Mouse (Mus musculus) heart, embryonic 10.5 days (tissue): ENCODE data around the gene Cfap69. TPM values are rescaled to one million over a fixed set of nuclear protein-coding genes. Genes with fewer than 3 reads are reported as not detected.

Source experiments
- DNase-seq: peaks from one replicate; pipeline ENCODE4 v3.0.0-alpha.2; 2017; ENCODE audit warnings: low spot score
- H3K27ac ChIP-seq: fragments of 300-500 bp; sonication (generic); 2 replicates; pipeline ENCODE4 v1.5.1; 2016; ENCODE audit warnings: mild to moderate bottlenecking
- H3K27me3 ChIP-seq: fragments of 300-500 bp; sonication (generic); 2 replicates; pipeline ENCODE4 v1.6.1; 2016; ENCODE audit warnings: mild to moderate bottlenecking; ENCODE audit not compliant: poor library complexity, insufficient read depth, severe bottlenecking
- H3K36me3 ChIP-seq: fragments of 300-500 bp; sonication (generic); 2 replicates; pipeline ENCODE4 v1.6.1; 2016; ENCODE audit warnings: mild to moderate bottlenecking, moderate library complexity
- H3K4me1 ChIP-seq: fragments of 300-500 bp; sonication (generic); 2 replicates; pipeline ENCODE4 v1.6.1; 2016; ENCODE audit warnings: mild to moderate bottlenecking
- H3K4me3 ChIP-seq: fragments of 300-500 bp; sonication (generic); 2 replicates; pipeline ENCODE4 v1.5.1; 2016; ENCODE audit warnings: mild to moderate bottlenecking, moderate library complexity
- H3K9me3 ChIP-seq: fragments of 300-500 bp; sonication (generic); 2 replicates; pipeline ENCODE4 v1.6.1; 2016; ENCODE audit warnings: mild to moderate bottlenecking, moderate library complexity
- WGBS: fragments of 180-500 bp; shearing (Covaris S2); methylation state at CpG from one replicate; pipeline ENCODE4 v1.1.7; 2016; 5-methylcytosine and 5-hydroxymethylcytosine counted together
- polyA plus RNA-seq: library from polyadenylated mRNA; unstranded; fragments of >200 nt; fragmentation: Nextera tagmentation; extraction: Ambion mirVana; gene quantifications from 2 replicates; pipeline ENCODE4 v1.2.1, GENCODE M21; 2016

Gene Cfap69
- polyA plus RNA-seq, 1 experiment from 2014 or later: 2.6 TPM

DNA sequence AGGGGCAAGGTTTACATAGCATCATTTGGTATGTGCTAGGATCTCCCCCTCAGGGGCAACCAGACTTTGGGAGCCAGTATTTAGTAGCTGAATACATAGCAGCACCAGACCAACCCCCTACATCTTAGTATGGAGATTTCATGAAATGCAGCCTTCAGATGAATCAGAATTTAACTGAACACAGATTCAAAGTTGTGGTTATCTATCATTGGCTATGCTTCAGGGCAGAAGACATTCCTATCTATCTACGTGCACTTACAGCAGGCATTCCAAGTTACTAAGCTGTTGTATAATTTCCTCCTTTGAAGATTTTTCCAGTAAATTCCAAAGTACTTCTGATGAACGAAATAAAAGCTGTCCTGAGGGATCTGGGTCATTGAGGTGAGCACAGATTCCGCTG lies 38.5 kb downstream of the Cfap69 start:
- no peaks in the 10 kb centered on the region for H3K4me1 ChIP-seq
- no peak overlapping the region for H3K4me3 ChIP-seq
- H3K36me3 ChIP-seq: no peaks in the 10 kb centered on the region
- WGBS: 70% methylated on average over 3 of the region's 3 CpGs
- no peaks in the 10 kb centered on the region for H3K27me3 ChIP-seq
- no peak overlapping the region for H3K27ac ChIP-seq
- no peak for DNase-seq
- no peaks in the 10 kb centered on the region for H3K9me3 ChIP-seq

DNA sequence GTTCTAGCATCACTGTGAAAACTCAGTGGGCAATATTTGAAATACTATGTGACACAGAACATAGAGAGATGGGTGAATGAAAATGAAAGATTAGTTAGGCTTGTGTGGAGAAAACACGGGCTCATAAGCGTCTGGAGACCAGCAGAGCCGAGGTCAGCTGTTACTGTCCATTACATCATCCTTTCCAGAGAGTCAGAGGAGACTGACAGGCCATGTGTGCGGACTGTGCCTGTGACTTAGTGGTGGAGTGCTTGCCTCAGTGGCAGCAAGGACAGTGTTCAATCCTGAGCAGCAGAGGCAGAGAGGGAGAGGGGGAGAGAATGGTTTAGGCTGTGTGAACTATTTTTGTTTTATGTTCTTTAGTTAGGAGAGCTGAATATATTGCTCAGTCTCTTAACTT lies 45.7 kb downstream of the Cfap69 start:
- Histone ChIP-seq H3K27ac (no peak overlapping the region), H3K36me3 (no peaks in the 10 kb centered on the region), H3K27me3 (no peaks in the 10 kb centered on the region), H3K4me1 (no peaks in the 10 kb centered on the region), H3K4me3 (no peak overlapping the region), H3K9me3 (no peaks in the 10 kb centered on the region)
- WGBS: 43% methylated on average over 4 of the region's 4 CpGs
- no peak for DNase-seq

DNA sequence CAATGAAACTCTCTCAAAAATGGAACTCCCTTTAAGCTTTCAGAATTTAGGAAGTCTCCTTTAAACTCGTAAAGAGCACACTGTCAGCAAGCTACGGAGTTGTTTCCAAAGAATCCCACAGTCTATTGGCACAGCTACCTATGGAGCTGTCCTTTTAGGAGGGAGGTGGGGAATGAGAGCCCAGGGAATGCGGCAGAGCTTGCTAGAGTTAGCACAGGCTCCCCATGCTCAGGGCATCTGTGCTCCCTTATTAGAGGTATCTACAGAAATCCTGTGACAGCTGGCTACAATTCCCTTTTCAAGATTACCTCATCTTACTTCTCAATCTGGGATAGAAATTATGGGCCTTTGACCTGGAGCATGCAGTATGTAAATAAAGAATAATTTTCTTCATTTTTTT lies 53.5 kb downstream of the Cfap69 start:
- Histone ChIP-seq H3K27ac (no peak overlapping the region), H3K9me3 (no peaks in the 10 kb centered on the region), H3K27me3 (no peaks in the 10 kb centered on the region), H3K4me3 (no peak overlapping the region), H3K4me1 (no peaks in the 10 kb centered on the region), H3K36me3 (no peaks in the 10 kb centered on the region)
- no peak for DNase-seq
- 45% methylated on average over 3 of the region's 3 CpGs for WGBS

DNA sequence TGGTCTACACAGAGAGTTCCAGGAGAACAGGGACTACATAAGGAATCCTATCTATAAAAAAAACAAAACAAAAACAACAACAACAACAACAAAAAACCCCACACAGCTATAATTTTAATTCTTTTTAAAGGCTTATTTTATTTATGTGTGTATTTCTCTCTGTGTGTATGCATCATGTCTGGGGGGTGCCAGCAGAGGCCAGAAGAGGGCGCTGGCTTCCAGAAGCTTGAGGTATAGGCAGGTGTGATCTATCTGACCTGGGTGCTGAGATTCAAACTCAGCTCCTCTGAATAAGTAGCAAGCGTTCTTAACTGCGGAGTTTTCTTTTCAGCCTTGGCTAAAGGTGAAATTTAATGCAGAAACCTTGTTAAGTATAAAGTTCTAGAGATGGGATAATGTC lies 76.4 kb downstream of the Cfap69 start:
- Histone ChIP-seq H3K27me3 (no peaks in the 10 kb centered on the region), H3K36me3 (no peaks in the 10 kb centered on the region), H3K9me3 (no peaks in the 10 kb centered on the region), H3K4me3 (no peak overlapping the region), H3K4me1 (no peaks in the 10 kb centered on the region), H3K27ac (no peak overlapping the region)
- WGBS: 76% methylated on average over 3 of the region's 3 CpGs
- no peak for DNase-seq

DNA sequence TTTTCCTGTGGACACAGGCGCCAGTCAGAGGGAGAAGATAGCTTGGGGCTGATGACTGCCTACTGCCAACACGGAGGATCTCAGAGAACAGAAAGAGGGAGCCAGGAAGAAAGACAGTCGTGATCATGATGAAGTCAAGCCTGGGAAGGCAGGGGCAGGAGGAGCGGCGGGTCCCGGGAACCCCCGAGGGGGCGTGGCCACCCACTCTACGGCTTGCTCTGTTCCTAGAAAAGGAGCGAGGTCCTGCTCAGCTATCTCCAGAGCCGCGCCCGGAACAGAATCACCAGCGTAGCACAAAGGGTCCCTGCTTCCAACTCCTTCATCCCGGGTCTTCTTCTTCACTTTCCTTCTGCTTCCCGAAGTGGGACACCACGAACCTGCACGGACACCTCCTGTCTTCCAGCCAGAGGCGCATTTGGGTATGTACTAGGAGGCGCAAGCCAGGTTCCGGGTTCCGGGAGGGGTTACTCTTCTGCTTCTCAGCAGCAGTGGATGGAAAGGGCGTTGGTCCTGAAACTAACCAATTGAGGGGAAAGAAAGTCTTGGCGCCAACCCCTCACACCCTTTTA lies 90.2 kb downstream of the Cfap69 start, which contains the start of gene Gm8773:
Gene Gm8773, plus strand, starts transcription at position 51 of the 569 bp plus-strand sequence.
- DNase-seq: peak; percentile 77
- no peaks in the 10 kb centered on the region for H3K9me3 ChIP-seq
- H3K4me1 ChIP-seq: no peaks in the 10 kb centered on the region
- no peaks in the 10 kb centered on the region for H3K36me3 ChIP-seq
- WGBS: under 1% methylated on average over 24 of the region's 24 CpGs
- peak within 1 kb of the TSS; percentile 72 for H3K27ac ChIP-seq
- peak within 1 kb of the TSS; percentile 66 for H3K4me3 ChIP-seq
- peaks cover 10% of the 10 kb centered on the region; the same call in 1 of the 2 replicates for H3K27me3 ChIP-seq

DNA sequence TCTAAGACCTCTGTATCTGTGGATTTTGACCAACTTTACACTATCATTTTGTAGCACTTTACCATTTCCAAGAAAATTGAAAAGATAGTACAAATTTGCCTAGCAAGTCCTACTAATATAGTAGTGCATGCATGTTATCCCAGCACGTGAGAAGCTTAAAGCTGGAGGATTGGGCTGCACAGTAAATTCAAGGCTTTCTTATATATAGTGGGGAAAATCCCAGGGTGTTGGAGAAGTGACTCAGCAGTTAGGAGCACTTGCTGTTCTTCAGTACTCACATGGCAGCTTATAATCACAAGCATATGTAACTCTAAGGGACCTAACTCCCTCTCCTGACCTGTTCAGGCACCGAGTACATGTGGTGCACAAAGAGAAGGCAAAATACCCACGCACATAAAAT lies 101.6 kb downstream of the Cfap69 start:
- no peaks in the 10 kb centered on the region for H3K9me3 ChIP-seq
- H3K4me3 ChIP-seq: no peak overlapping the region
- no peaks in the 10 kb centered on the region for H3K27me3 ChIP-seq
- WGBS: 69% methylated on average over 3 of the region's 3 CpGs
- H3K36me3 ChIP-seq: no peaks in the 10 kb centered on the region
- no peak for DNase-seq
- H3K27ac ChIP-seq: no peak overlapping the region
- H3K4me1 ChIP-seq: no peaks in the 10 kb centered on the region; the same call in 1 of the 2 replicates

DNA sequence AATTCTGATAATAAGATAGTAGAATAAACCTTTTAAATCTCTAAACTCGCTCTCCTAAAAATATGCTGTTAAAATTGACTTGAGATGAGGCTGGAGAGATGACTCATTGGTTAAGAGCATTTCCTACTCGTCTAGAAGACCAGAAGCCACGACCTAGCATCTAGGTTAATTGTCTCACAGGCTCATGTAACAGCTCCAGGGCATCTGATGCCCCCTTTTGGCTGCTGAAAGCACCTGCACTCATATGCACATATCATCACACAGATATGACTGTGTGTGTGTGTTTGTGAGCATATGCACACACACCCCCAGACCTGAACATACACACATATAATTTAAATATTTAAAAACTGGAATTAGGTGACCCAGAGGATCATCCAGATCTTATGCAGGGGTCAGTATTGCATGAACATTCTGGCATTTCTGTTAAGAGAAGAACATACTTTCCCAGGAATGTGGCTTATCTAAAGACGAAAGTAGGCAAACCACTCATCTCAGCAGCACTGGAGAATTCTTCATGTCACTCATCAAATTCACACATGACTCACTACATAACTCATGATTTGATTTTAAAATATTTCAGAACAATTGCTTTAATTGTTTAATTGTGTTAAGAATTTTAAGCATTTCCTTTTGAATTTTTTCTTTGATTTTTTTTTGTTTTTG lies 102.9 kb downstream of the Cfap69 start:
- H3K4me3 ChIP-seq: no peak overlapping the region
- no peak overlapping the region for H3K27ac ChIP-seq
- no peak for DNase-seq
- 61% methylated on average over 4 of the region's 4 CpGs for WGBS
- H3K4me1 ChIP-seq: no peaks in the 10 kb centered on the region; the same call in 1 of the 2 replicates
- H3K36me3 ChIP-seq: no peaks in the 10 kb centered on the region
- H3K27me3 ChIP-seq: no peaks in the 10 kb centered on the region
- H3K9me3 ChIP-seq: no peaks in the 10 kb centered on the region

DNA sequence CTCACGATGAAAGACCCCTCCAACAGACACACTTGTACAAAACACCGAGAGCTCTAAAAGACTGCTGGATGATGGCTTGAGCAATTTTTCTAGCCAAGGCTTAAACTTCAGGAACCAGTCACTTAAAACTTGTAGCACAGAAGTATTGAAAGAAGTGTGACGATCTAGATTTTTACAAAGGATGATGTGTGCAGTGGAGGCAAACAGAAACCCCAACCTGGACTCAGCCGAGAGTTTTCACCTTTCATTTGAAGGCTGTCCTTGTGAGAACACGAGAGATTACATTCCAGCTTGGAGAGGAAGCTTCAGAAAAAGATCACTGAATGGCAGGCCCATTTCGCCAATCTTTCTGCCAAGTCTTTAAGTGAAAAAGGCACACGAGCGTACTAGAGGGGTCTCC lies 104.2 kb downstream of the Cfap69 start:
- Histone ChIP-seq H3K36me3 (peaks cover 9% of the 10 kb centered on the region), H3K27me3 (no peaks in the 10 kb centered on the region), H3K27ac (peak overlapping the region; percentile 95), H3K9me3 (no peaks in the 10 kb centered on the region), H3K4me1 (no peaks in the 10 kb centered on the region; the same call in 1 of the 2 replicates), H3K4me3 (peak overlapping the region; percentile 81)
- 46% methylated on average over 8 of the region's 8 CpGs for WGBS
- no peak for DNase-seq

DNA sequence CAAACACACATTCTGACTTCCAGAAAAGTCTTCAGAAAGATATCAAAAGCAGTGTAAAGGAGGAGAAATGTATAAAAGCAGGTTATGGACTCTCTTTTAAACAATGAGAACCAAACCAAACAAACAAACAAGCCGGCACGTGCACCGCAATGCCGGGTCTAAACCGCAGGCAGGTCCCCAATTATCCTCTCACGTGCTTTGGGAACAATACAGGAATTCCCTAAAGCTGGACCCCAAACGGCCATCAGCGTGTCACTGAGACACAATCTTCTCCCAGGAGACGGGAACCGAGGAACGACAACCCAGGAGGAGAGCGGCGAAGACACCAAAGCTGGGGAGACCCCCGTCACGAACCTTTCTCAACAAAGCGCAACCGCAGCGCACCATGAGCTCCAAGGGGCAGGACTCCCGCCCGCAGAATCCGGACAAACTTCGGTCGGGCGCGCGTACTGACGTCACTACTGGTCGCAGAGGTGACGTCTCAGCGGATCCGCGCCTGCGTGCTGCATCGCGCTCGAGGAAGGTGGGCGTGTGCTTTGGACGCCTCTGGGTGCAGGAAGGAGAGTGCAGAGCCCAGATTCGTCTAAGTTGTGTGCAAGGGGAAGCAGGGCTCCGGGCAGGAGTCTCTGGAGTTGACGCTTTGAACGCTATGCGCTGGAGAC lies 104.8 kb downstream of the Cfap69 start, which contains the start of gene Gtpbp10:
Gene Gtpbp10, minus strand, starts transcription at position 460 of the 662 bp plus-strand sequence.
- Histone ChIP-seq H3K27me3 (no peaks in the 10 kb centered on the region), H3K4me3 (peak within 1 kb of the TSS; percentile 81), H3K36me3 (peaks cover 15% of the 10 kb centered on the region), H3K27ac (peak within 1 kb of the TSS; percentile 95), H3K4me1 (no peaks in the 10 kb centered on the region; the same call in 1 of the 2 replicates), H3K9me3 (no peaks in the 10 kb centered on the region)
- peak; percentile 96 for DNase-seq
- under 1% methylated on average over 43 of the region's 43 CpGs for WGBS

DNA sequence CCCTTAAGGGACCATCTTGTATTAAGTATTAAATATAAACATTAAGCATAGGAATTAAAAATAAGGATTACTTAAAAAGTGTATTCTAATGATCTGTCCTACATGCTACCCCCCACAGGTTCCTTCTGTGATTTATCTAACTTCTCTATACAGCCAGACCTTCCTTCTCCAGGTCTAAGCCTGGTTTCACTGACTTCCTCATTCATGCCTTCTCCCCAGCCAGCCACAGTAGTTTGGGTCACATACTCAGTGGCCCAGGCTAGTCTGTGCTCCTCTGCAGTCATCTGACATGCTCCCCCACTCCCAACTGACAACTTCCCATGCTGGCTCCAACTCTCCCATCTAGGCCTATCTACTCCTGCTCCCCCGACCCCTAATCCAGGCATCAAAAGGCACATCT lies 112.9 kb downstream of the Cfap69 start:
- 85% methylated on average over 1 of the region's 1 CpGs for WGBS
- no peaks in the 10 kb centered on the region for H3K4me1 ChIP-seq
- H3K27ac ChIP-seq: no peak overlapping the region
- no peak overlapping the region for H3K4me3 ChIP-seq
- H3K36me3 ChIP-seq: peaks cover 75% of the 10 kb centered on the region
- no peak for DNase-seq
- H3K27me3 ChIP-seq: no peaks in the 10 kb centered on the region
- H3K9me3 ChIP-seq: no peaks in the 10 kb centered on the region

DNA sequence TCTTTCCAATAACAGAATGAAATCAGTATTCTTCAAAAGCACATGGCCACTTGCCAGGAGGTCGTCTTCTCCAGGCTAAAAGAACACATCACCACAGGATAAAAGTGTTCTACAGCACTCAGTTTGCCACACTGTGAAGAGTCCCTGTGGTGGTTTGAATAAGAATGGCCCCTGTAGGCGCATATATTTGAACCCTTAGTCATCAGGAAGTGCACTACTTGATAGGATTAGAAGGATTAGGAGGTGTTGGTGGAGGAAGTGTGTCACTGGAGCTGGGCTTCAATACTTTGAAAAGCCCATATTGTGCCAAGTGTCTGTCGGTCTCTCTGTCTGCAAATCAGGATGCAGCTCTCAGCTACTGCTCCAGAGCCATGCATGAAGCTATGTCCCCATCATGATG lies 123.7 kb downstream of the Cfap69 start:
- DNase-seq: no peak
- Histone ChIP-seq H3K9me3 (no peaks in the 10 kb centered on the region), H3K36me3 (peaks cover 66% of the 10 kb centered on the region), H3K4me3 (no peak overlapping the region), H3K4me1 (no peaks in the 10 kb centered on the region), H3K27ac (no peak overlapping the region), H3K27me3 (no peaks in the 10 kb centered on the region)
- 69% methylated on average over 3 of the region's 3 CpGs for WGBS

DNA sequence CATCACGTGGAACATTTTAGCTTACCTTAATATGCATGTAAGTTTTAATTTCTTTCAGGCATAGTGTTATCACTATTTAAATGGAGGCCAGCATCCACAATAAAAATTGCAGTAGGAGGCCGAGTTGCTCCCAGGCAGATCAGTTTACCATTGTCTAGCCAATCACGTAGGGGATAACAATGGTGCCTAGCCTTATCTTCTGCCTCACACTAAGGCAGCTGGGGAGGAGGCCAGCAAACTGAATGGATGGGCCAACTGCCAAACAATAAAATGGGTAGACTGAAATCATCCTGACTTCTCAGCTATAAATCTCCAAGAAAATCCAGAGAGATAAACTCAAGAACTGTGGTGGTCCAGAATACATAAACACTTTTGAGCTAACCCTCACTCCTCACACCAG lies 124.3 kb downstream of the Cfap69 start:
- WGBS: 77% methylated on average over 3 of the region's 3 CpGs
- no peaks in the 10 kb centered on the region for H3K4me1 ChIP-seq
- no peak overlapping the region for H3K4me3 ChIP-seq
- peaks cover 65% of the 10 kb centered on the region for H3K36me3 ChIP-seq
- no peaks in the 10 kb centered on the region for H3K27me3 ChIP-seq
- no peak overlapping the region for H3K27ac ChIP-seq
- H3K9me3 ChIP-seq: no peaks in the 10 kb centered on the region
- no peak for DNase-seq

DNA sequence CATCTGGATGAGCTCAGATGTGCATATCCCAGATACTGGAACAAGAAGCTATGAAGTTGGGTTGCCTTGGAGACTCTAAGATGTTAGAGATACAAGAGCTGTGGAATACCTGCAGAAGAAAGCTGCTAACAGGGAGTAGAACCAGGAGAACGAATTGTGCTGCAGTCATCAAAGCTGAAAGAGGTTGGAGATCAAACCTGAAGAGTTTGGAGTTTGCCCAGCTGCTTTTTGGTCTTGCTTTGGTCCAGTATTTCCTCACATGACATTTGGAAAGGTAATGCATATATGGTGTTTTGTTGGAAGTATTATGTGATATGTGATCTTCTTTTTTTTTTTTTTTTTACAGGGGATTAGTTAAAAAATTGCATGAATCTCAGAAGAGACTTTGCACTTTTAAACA lies 127.9 kb downstream of the Cfap69 start:
- Histone ChIP-seq H3K4me3 (no peak overlapping the region), H3K4me1 (no peaks in the 10 kb centered on the region), H3K9me3 (no peaks in the 10 kb centered on the region), H3K36me3 (peaks cover 33% of the 10 kb centered on the region), H3K27me3 (no peaks in the 10 kb centered on the region), H3K27ac (no peak overlapping the region)
- 85% methylated on average over 1 of the region's 1 CpGs for WGBS
- no peak for DNase-seq
